Mouse (Mus musculus): ENCODE measurements around the gene Brwd1.
"Not testable (repeated sequence)": the region's sequence is repeated elsewhere in the genome, so short reads cannot be mapped to it uniquely, and the experiment has no call there.

Brwd1 gene

DNA sequence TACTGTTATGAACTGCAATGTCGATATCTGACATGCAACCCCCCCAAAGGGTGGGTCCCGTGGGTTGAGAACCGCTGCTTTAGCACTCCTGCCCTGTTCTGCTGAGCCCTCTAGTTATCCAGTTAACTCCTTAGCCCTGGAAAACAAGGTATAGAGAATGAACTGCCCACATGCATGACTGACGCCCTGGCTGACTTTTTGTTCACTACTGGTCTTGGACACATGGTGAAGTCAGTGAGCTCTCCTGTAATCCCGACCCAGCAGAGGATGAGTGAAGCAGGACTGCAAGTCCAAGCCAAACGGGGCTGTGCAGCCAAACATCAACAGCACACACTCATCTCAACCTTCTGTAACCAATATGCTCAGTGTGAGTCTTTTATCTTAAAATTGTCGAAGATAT lies 1.8 kb downstream of the Brwd1 start:
- no peak for DNase-seq

DNA sequence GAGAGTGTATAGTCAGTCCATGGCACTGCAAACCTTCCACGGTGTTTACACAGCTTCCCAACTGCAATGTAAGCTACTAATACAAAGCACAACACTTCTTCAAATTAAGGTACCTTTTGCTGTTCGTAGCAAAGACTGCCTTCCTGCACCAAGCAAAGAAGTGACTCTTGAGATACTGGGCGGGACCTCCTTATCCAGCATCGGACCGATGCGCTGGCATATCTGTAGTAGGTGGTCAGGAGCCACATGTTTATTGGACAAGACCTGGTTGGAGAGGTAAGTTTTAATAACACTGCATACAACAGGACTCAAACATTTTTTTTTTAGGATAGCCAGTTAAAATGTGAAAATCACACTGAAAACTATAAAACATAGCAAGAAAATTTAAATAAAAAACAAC lies 14.0 kb downstream of the Brwd1 start:
- no peak for DNase-seq

DNA sequence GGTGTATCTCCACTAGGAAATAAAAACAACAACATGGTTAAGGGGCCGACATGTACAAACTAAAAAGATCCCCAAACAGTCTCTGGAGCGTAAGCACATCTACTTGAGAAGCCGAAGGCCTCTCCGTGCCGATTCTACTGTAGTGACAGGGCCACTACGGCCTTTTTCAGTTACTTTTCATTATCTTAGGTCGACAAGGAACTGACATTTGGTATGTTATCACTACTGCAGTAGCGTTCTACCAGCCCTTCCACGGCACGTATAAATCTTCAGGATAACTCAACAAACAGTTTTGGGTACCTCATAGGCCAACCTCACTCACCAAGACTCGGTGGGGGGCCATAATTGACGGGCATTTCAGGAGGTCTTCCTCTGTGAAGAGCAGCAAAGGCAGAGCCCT lies 16.2 kb downstream of the Brwd1 start:
- no peak for DNase-seq

GRCm38 (mm10) chr16:96064649-96065048 lies 17.7 kb downstream of the Brwd1 start:
- DNase-seq, result no peak

- DNase-seq, result peak; percentile 50
Measured at GRCm38 (mm10) chr16:96044096-96044495, 38.2 kb downstream of the Brwd1 start.

DNA sequence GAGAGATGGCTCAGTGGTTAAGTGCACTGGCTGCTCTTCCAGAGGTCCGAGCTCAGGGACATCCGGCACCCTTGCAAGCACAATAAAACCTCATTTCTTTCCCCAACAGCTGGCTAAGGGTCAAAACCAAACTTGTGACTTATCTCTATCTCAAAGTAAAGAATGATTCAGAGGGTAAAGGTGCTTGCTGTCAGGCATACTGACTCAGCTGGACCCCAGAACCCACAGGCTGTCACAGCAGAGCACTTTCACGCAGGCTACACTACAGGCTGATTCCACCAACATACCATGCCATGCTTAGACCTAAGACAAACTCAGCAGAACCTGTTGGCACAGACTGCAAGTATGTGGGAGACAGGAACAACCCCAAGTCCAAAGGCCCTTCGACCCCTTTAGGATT lies 41.6 kb downstream of the Brwd1 start:
- DNase-seq, result no peak

- no peak for DNase-seq
Measured at GRCm38 (mm10) chr16:96039538-96039937, 42.8 kb downstream of the Brwd1 start.

DNA sequence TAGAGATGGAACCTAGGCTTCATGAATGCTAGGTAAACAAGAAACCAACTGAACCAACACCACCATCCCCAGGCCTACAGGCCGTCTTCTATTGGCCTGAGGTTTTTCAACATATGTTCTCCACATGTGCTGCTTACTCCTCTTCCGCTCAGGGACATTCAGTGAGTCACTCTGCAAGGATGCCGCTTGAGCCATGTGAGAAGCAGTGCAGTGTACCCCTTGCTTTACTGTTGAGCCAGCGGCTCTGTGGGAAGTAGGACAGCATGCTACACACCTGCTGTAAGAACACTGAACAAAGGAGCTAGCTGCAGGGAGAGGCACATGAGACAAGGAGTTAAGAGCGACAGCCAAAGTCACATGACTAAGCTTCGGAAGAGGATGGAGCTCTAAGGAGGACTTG lies 47.9 kb downstream of the Brwd1 start:
- DNase-seq, result no peak

DNA sequence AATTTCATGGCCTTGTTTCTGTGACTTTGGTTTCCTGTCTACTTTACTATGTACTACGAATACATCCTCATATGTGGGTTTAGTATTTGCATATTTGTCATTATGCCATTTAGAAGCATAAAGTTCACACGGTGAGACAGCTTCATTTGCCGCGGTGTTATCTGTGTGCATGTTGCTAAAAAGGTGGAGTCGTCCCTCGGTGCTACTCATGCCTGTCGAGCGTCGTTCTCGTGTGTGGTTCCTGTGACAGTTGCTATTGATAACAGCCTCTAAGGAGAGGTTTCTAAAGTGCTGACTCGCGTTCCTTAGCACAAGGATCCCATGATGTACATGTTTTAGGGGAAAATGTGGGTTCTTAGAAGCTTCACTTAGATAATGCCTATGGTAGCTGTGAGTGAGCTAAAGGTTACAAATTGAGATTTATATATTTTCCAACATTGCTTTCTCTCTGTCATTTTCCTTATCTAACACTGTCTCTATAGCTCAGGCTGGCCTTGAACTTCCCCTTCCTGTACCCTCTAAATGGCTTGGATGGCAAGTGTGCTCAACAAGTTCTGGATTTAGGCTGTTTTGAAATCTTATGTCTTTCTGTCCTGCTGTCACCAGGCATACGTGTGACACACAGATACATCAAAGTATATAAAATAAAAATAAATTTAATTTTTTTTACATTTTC lies 49.8 kb downstream of the Brwd1 start:
- peak; percentile 62 for DNase-seq

DNA sequence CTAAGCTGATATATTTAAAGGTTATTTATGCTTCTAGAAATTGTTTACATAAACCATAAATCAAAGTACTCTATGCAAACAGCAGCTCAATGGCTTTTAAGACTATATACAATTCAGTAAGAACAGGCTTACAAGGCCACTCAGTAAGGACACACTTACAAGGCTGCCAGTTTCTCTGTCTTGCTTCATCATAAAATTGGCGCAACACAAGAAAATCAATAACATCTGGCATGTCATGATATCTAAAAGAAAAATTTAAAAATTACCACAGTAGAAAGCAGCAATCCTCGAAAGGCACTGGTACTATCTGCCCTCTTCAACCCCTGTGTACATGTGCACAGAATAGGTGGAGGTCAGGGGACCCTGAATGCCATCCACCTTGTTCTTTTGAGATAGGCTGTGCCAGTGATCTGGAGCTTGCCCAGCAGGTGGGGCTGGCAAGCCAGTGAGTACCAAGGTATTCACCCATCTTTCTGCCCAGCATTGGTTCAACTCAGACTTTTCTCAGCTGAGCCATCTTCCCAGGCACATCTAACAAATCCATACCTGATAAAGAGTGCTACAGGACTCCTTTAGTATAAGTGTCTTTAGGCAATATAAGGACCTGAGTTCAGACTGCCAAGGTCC lies 51.7 kb downstream of the Brwd1 start:
- DNase-seq, result peak; percentile 11

GRCm38 (mm10) chr16:96026256-96026655 lies 56.1 kb downstream of the Brwd1 start:
- no peak for DNase-seq

DNA sequence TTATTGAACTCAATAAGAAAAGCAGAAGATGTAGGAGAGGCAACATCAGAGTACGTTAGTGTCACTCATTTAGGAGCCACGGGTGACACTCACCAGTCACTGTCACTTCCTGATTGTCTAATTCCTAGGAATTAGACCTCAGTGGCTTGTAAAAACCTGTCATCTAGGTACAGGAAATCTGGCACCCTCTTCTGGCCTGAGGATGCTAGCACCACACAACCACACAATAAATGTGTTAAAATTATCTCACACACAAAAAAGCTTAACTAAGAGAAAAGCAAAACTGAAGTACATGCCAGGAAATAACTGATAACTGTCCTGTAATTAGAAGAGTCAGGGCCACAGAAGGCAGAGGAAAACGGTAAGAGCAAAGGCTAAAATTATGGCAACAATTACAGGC lies 57.1 kb downstream of the Brwd1 start:
- no peak for DNase-seq

- DNase-seq, result no peak
Measured at GRCm38 (mm10) chr16:96021045-96021444, 61.3 kb downstream of the Brwd1 start.

DNA sequence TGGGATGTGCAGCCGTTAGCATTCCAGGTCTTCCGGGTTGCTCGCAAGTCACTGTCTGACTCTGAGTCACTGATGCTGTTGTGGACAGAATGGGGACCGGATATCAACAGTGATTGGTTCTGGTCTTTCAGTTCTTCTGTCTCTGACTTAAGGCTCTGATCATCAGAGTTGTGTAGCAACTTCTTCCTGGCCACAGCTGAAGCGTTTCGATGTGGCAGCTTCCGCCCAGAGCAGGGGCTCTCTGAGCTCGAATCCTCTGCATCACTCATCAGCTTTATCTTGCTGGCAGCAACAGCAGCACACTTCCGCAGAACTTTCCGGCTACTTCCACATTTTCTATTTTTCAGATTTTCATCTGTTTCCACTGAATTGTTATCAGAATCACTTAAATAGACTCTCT lies 73.2 kb downstream of the Brwd1 start:
- not testable (repeated sequence) for DNase-seq

- not testable (repeated sequence) for DNase-seq
Measured at GRCm38 (mm10) chr16:96004278-96004677, 78.0 kb downstream of the Brwd1 start.

DNA sequence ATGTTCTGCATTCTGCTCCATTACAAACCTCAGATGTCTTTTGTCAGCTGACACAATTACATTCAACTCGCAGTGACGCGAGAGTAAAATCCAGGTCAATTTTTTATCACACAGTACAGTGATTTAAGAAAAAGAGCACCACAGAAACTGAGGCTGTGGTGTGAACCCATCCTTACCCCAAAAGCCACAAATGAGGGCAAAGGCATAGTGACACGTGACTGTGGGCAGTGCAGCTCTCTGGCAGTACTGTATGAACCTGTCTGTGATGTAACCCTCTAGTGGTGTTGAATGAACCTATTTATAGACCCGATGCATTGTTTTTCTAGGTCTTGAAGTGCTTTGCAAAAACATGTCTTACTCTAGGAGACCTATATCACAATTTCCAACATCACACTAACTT lies 83.0 kb downstream of the Brwd1 start:
- DNase-seq, result no peak

DNA sequence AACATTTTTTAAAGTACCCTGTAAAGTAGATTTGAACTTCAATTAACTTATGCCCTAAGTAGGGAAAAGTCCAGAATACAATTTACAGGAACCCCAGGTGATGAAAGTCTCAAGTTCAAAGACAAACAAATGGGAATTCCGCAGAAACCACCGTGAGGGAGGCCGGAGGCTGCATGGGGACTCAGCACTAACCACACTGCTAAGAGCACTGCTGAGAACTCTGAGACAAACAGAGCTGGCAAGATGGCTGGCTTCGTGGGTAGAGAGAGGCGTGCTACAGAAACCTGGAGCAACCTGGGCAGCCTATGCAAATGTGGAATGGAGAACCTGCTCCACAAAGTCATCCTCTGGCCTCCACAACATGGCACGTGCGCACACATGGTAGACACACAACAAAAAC lies 86.2 kb downstream of the Brwd1 start:
- no peak for DNase-seq

DNA sequence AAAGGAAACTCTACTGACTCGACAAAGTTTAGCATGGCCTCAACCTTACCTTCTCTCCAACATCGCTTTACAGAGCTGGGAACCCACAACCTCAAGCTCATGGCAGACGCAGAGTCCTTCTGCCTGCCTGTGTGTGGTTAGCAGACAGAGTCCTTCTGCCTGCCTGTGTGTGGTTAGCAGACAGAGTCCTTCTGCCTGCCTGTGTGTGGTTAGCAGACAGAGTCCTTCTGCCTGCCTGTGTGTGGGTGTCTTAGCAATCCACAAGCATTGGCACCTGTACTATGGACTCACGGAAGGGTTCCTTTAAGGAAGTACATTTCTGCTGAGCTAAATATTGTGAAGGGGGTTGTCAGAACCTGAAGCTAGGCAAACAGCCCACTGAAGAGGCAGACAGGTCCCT lies 87.8 kb downstream of the Brwd1 start:
- DNase-seq, result not testable (repeated sequence)

- no peak for DNase-seq
Measured at GRCm38 (mm10) chr16:95992596-95992995, 89.7 kb downstream of the Brwd1 start.

GRCm38 (mm10) chr16:95991122-95991900 lies 91.0 kb downstream of the Brwd1 start:
- no peak for DNase-seq

- DNase-seq, result peak; percentile 96
Measured at GRCm38 (mm10) chr16:95990462-95991121, 91.7 kb downstream of the Brwd1 start, which contains the start of gene Psmg1. Gene Psmg1 (minus strand): TSS chr16:95990960.

DNA sequence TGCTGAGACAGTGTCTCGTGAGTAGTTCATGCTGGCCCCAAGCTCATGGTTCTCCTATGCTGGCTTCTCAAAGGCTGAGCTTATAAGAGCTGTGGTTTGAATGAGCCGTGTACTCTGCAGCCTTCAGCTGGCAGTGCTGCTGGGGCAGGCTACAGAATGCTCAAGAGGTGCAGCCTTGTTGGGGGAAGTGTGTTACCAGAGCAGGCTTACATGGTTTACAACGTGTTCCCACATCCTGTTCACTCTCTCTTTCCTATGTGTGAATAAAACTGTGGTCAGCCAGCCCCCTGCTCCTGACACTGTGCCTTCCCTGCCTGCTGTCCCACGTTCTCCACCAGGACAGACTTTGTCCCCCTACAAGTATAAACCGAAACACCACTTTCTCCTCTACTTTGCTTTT lies 97.4 kb downstream of the Brwd1 start:
- no peak for DNase-seq

- peak; percentile 14 for DNase-seq
Measured at GRCm38 (mm10) chr16:95983601-95984000, 98.7 kb downstream of the Brwd1 start.
